Mouse (Mus musculus) intestine, embryonic 14.5 days (tissue): ENCODE results near the gene Il11ra1. TPM values are rescaled to one million over a fixed set of nuclear protein-coding genes. Genes with fewer than 3 reads are reported as not detected.

ENCODE experiments used
- ATAC-seq: fragments of 200-750 bp; cut with Nextera tagmentation; replicated peaks from 2 replicates; pipeline ENCODE4 v1.8.0; 2017; ENCODE audit warnings: low read depth, moderate number of reproducible peaks, moderate TSS enrichment, moderate library complexity; ENCODE audit not compliant: low FRiP score, low TSS enrichment
- DNase-seq: peaks from one replicate; pipeline ENCODE4 v3.0.0-alpha.2; 2018; ENCODE audit warnings: low spot score
- H3K27ac ChIP-seq: fragments of 300-500 bp; sonication (generic); 2 replicates; pipeline ENCODE4 v1.5.1; 2014; ENCODE audit warnings: low read depth, mild to moderate bottlenecking, control low read depth
- H3K27me3 ChIP-seq: fragments of 300-500 bp; sonication (generic); replicated peaks from 2 replicates; pipeline ENCODE4 v1.6.1; 2014; ENCODE audit warnings: low read length, control low read depth; ENCODE audit not compliant: control insufficient read depth, insufficient read depth
- H3K36me3 ChIP-seq: fragments of 300-500 bp; sonication (generic); 2 replicates; pipeline ENCODE4 v1.6.1; 2014; ENCODE audit warnings: low read length, control low read depth; ENCODE audit not compliant: control insufficient read depth, insufficient read depth
- H3K4me1 ChIP-seq: fragments of 300-500 bp; sonication (generic); replicated peaks from 2 replicates; pipeline ENCODE4 v1.6.1; 2014; ENCODE audit warnings: low read length, control low read depth, mixed read lengths; ENCODE audit not compliant: control insufficient read depth, insufficient read depth
- H3K4me2 ChIP-seq: fragments of 300-500 bp; sonication (generic); 2 replicates; pipeline ENCODE4 v1.6.1; 2014; ENCODE audit warnings: low read length
- H3K4me3 ChIP-seq: fragments of 300-500 bp; sonication (generic); 2 replicates; pipeline ENCODE4 v1.5.1; 2014; ENCODE audit warnings: low read depth, low read length, control low read depth, mixed read lengths
- H3K9ac ChIP-seq: fragments of 300-500 bp; sonication (generic); 2 replicates; pipeline ENCODE4 v1.6.1; 2014; ENCODE audit warnings: mild to moderate bottlenecking, low read length
- H3K9me3 ChIP-seq: fragments of 300-500 bp; sonication (generic); 2 replicates; pipeline ENCODE4 v1.6.1; 2016; ENCODE audit warnings: low read length, control low read depth; ENCODE audit not compliant: control insufficient read depth
- WGBS: fragments of 180-500 bp; shearing (Covaris S2); extraction: QIAGEN DNeasy Blood & Tissue Kit; methylation state at CpG from one replicate; pipeline ENCODE4 v1.1.7; 2014; 5-methylcytosine and 5-hydroxymethylcytosine counted together
- polyA plus RNA-seq: library from polyadenylated mRNA; unstranded; fragments of >200 nt; fragmentation: Nextera tagmentation; extraction: Ambion mirVana; gene quantifications from 2 replicates; pipeline ENCODE4 v1.2.1, GENCODE M21; 2014

Il11ra1 gene
- polyA plus RNA-seq, 1 experiment from 2014 or later: 130 TPM

- no peak overlapping the region for H3K4me3 ChIP-seq
- no peak overlapping the region for H3K4me2 ChIP-seq
- WGBS: 93% methylated on average over 13 of the region's 13 CpGs
Observed at GRCm38 (mm10) chr4:41739260-41739659, 39.5 kb downstream of the Il11ra1 start.

GRCm38 (mm10) chr4:41740380-41741157, 40.8 kb downstream of the Il11ra1 start:
- no peak for DNase-seq
- Histone ChIP-seq H3K36me3 (peaks cover 16% of the 10 kb centered on the region), H3K9me3 (0 out of 2 replicates have a peak, but pooled peaks cover 2% of the 10 kb centered on the region), H3K9ac (peak overlapping the region; percentile 69), H3K4me3 (peak overlapping the region; percentile 76), H3K4me2 (peak overlapping the region; percentile 94), H3K27me3 (no peaks in the 10 kb centered on the region), H3K27ac (peak overlapping the region; percentile 82), H3K4me1 (peaks cover 12% of the 10 kb centered on the region)
- peak; percentile 85 for ATAC-seq
- WGBS: 1% methylated on average over 45 of the region's 48 CpGs

More at GRCm38 (mm10) chr4:41739260-41739659, 39.5 kb downstream of the Il11ra1 start:
- no peak overlapping the region for H3K9ac ChIP-seq
- ATAC-seq (no peak), DNase-seq (no peak)
- no peaks in the 10 kb centered on the region for H3K27me3 ChIP-seq
- H3K36me3 ChIP-seq: peaks cover 16% of the 10 kb centered on the region
- H3K27ac ChIP-seq: no peak overlapping the region
- H3K4me1 ChIP-seq: peaks cover 12% of the 10 kb centered on the region
- 0 out of 2 replicates have a peak, but pooled peaks cover 2% of the 10 kb centered on the region for H3K9me3 ChIP-seq

DNA sequence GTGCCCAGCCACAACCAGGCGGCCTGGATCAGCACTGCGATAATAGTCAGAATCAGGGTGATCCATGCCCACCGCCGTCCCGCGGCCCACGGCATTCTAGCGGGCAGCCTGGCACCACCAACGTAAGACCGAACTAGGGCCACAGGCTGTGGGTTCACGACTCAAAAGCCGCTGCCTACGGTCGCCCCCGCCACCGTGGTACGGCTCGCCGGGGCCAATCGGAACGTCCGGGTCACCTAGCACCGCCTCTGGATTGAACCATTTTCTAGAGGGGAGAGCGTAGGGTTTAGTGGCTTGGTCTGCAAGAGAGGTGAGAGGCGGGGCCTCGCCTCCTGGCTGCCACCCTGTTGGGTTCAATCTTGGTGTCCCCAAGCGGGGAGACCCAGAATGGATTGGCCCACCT, 41.4 kb downstream of the Il11ra1 start:
- ATAC-seq (peak; percentile 95), DNase-seq (peak; percentile 94)
- H3K4me2 ChIP-seq: peak overlapping the region; percentile 94
- peaks cover 12% of the 10 kb centered on the region for H3K4me1 ChIP-seq
- peak overlapping the region; percentile 76 for H3K4me3 ChIP-seq
- H3K27ac ChIP-seq: peak overlapping the region; percentile 82
- peaks cover 16% of the 10 kb centered on the region for H3K36me3 ChIP-seq
- under 1% methylated on average over 27 of the region's 27 CpGs for WGBS
- H3K27me3 ChIP-seq: no peaks in the 10 kb centered on the region
- 0 out of 2 replicates have a peak, but pooled peaks cover 4% of the 10 kb centered on the region for H3K9me3 ChIP-seq
- peak overlapping the region; percentile 69 for H3K9ac ChIP-seq

GRCm38 (mm10) chr4:41744131-41744530, 44.3 kb downstream of the Il11ra1 start:
- Histone ChIP-seq H3K36me3 (peaks cover 4% of the 10 kb centered on the region), H3K27ac (no peak overlapping the region), H3K4me2 (no peak overlapping the region), H3K9me3 (peaks cover 14% of the 10 kb centered on the region; the same call in 1 of the 2 replicates), H3K4me3 (no peak overlapping the region), H3K9ac (no peak overlapping the region), H3K4me1 (peaks cover 12% of the 10 kb centered on the region), H3K27me3 (no peaks in the 10 kb centered on the region)
- WGBS: 79% methylated on average over 2 of the region's 2 CpGs
- DNase-seq (no peak), ATAC-seq (no peak)

- no peaks in the 10 kb centered on the region for H3K27me3 ChIP-seq
- no peaks in the 10 kb centered on the region for H3K36me3 ChIP-seq
- peaks cover 14% of the 10 kb centered on the region; the same call in 1 of the 2 replicates for H3K9me3 ChIP-seq
- DNase-seq (no peak), ATAC-seq (no peak)
- H3K4me2 ChIP-seq: no peak overlapping the region
- no peak overlapping the region for H3K9ac ChIP-seq
- peaks cover 5% of the 10 kb centered on the region for H3K4me1 ChIP-seq
- no peak overlapping the region for H3K4me3 ChIP-seq
- 72% methylated on average over 1 of the region's 1 CpGs for WGBS
- no peak overlapping the region for H3K27ac ChIP-seq
Observed at GRCm38 (mm10) chr4:41745021-41745420, 45.2 kb downstream of the Il11ra1 start.

- no peaks in the 10 kb centered on the region for H3K27me3 ChIP-seq
Observed at GRCm38 (mm10) chr4:41754797-41755337, 55.1 kb downstream of the Il11ra1 start, which contains the start of gene Galt. Galt (plus strand) TSS chr4:41755228.

GRCm38 (mm10) chr4:41755338-41756305, 55.8 kb downstream of the Il11ra1 start, which contains the start of gene Sigmar1:
Sigmar1 (minus strand) TSS chr4:41756157.
- H3K27ac ChIP-seq: peak within 1 kb of the TSS; percentile 85
- ATAC-seq (peak; percentile 75), DNase-seq (peak; percentile 93)
- H3K4me2 ChIP-seq: peak within 1 kb of the TSS; percentile 77
- no peaks in the 10 kb centered on the region for H3K27me3 ChIP-seq
- H3K9ac ChIP-seq: peak within 1 kb of the TSS; percentile 71
- no peaks in the 10 kb centered on the region for H3K9me3 ChIP-seq
- H3K36me3 ChIP-seq: peaks cover 10% of the 10 kb centered on the region; the same call in 1 of the 2 replicates
- H3K4me3 ChIP-seq: peak within 1 kb of the TSS; percentile 79
- WGBS: under 1% methylated on average over 56 of the region's 57 CpGs
- peaks cover 19% of the 10 kb centered on the region for H3K4me1 ChIP-seq

More at GRCm38 (mm10) chr4:41754797-41755337, 55.1 kb downstream of the Il11ra1 start, which contains the start of gene Galt:
- H3K4me2 ChIP-seq: peak within 1 kb of the TSS; percentile 77
- no peaks in the 10 kb centered on the region for H3K9me3 ChIP-seq
- H3K27ac ChIP-seq: peak within 1 kb of the TSS; percentile 85
- peak; percentile 56 for ATAC-seq
- peaks cover 10% of the 10 kb centered on the region; the same call in 1 of the 2 replicates for H3K36me3 ChIP-seq
- H3K4me1 ChIP-seq: peaks cover 17% of the 10 kb centered on the region
- H3K9ac ChIP-seq: peak within 1 kb of the TSS; percentile 71
- H3K4me3 ChIP-seq: peak within 1 kb of the TSS; percentile 79
- no peak for DNase-seq
- 11% methylated on average over 14 of the region's 14 CpGs for WGBS

DNA sequence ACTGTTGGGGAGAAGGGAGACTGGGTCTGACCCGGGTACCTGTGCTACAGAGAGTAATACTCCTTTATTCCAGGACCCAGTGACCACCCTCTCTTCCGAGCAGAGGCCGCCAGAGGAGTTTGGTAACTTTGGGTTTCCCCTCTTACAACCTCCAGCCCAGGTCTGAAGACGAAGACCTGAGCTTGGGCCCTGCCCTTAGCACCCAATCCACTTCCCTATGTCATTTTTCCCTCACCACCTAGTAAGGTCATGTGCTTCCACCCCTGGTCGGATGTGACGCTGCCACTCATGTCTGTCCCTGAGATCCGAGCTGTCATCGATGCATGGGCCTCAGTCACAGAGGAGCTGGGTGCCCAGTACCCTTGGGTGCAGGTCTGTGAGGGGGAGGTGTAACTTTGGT, 56.7 kb downstream of the Il11ra1 start:
- WGBS: 77% methylated on average over 8 of the region's 8 CpGs
- Histone ChIP-seq H3K9me3 (no peaks in the 10 kb centered on the region), H3K4me3 (peak overlapping the region; percentile 79), H3K27ac (no peak overlapping the region), H3K36me3 (peaks cover 10% of the 10 kb centered on the region; the same call in 1 of the 2 replicates), H3K9ac (peak overlapping the region; percentile 71), H3K27me3 (no peaks in the 10 kb centered on the region), H3K4me2 (peak overlapping the region; percentile 77), H3K4me1 (peaks cover 27% of the 10 kb centered on the region)
- no peak for ATAC-seq
- DNase-seq: no peak
